Mouse (Mus musculus) cerebellum, postnatal 10 days (tissue): ENCODE results near the gene Idnk.

Experiments used
- DNase-seq, 2 experiments: peaks; one replicate each; pipeline ENCODE4 v3.0.0; 2021; ENCODE audit warnings: mixed read lengths in 2 of 2

Gene Idnk

DNA sequence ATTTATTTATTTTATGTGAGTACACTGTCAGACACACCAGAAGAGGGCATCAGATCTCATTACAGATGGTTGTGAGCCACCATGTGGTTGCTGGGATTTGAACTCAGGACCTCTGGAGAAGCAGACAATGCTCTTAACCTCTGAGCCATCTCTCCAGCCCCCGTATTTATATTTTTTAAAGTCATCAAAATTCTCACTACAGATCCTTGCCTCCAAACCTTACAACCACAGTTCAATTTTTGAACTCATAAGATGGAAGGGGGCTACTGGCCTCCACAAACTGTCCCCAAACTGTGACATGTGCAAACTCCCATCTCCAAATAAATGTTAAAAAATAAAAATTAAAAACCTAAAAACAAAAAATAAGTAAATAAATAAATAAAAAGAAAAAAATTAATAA is 9.7 kb upstream of the Idnk start:
- no peak for DNase-seq

GRCm38 (mm10) chr13:58148256-58148831 is 9.1 kb upstream of the Idnk start:
- peak; percentile 67 to 68 for DNase-seq

DNA sequence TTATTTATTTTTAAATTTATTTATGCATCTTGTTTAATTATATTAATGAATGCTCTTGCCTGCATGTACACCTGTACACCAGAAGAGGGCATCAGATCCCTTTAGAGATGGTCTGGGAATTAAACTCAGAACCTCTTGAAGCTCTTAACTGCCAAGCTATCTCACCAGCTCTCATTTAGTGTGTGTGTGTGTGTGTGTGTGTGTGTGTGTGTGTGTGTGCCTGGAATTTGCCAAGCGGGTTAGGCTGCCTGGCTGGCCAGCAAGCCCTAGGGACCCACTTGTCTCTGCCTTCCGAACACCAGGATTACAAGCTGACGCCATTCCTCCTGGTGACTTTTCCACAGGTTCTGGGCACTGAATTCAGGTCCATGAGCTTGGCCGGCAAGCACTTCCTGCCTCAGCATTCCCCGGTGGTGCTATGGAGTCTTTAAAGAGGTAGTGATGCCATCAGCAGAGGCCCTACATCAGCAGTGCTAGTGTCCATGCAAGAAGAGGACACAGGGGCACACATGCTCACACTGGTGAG is 8.4 kb upstream of the Idnk start:
- peak; percentile 35 to 54 for DNase-seq

DNA sequence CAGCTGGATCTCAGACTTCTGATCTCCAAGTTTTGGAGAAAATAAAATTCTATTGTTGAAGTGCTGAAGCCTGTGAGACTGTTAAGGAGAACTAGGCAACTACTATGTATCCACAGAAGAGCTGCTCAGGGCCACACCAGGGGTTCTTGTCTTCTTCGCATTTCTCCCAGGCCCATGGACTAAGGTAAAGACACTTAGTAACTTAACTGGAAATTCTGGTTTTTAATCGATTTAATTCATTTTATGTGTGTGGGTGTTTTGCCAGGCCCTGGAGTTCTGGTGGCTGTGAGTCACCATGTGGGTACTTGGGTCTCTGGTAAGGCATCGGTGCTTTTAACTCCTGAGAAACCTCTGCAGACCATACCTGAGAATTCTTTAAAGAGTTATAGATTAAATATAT is 7.8 kb upstream of the Idnk start:
- no peak for DNase-seq

GRCm38 (mm10) chr13:58150442-58150841 is 7.0 kb upstream of the Idnk start:
- no peak for DNase-seq

- peak in 1 of 2 experiments; percentile 39 for DNase-seq
Measured at GRCm38 (mm10) chr13:58156031-58156430, 1.4 kb upstream of the Idnk start.

DNA sequence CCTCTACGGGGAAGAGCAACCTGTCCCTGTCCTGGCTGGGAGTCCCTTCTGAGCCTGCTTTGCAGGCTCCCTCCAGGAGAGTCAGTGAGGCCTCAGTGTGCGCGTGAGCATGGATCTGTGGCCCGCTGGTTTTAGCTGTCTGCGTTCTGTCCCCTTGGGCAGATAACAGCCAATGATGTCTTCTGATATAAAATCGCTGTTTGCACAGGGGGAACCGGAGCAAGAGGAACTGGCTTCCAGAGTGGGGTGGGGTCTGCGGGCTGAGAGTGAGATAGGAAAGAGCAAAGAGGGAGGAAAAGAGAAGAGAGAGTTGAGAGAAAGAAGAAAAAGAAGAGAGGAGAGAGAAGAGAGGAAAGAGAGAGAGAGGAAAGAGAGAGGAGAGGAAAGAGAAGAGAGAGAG is 413 bp upstream of the Idnk start:
- peak; percentile 25 to 43 for DNase-seq

DNA sequence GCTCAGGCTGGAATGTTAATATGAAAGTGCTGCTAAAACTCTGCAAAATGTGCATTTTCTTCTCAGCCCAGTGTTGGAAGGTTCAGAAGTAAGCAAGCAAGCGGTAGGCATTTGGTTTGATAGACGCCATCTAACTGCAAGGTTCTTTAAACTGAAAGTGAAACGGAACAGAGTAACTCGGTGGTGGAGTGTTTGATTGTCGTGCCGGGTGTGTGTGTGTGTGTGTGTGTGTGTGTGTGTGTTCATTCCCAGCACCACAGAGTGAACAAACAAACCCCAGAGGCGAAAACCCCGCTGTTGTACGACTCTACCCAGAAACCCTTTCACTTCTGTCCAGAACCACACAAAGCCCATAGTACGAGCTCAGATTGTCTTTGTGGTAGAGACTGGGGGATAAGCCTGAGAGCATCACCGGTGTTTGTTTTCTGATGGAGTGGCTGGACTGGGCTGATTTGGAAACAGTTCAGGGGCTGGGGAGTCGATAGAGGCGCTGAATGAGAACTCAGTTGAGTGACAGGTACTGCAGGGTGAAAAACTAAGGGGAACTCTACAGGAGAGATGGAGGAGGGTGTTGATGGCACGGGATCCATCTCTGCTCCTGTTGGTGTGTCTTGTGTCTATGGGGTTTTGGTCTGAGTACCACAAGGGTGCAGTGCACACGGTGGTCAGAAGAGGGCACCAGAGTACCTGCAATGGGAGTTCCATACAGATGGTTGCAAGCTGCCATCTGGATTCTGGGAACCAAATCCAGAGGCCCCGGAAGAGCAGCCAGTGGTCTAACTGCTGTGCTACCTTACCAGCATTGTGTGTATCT is 857 bp downstream of the Idnk start:
- DNase-seq = peak; percentile 95 to 96

DNA sequence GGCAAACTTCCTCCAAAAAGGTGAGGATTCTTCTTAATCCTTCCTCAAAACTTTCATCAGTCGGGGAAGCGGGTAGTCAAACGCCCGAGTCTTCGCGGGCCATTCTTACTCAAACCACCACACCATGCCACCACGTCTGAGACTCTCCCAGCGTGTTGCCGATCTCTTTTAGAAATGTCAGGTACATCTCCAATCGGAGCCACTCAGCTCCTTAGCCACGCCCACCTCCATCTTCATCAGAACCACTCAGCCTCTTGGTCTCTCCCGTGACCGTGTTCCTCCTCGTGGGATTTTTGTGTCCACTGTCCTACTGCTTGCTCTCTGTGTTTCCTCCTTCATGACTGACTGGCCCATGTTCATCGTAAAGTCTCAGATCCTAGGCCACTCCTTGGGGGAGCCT is 3.3 kb downstream of the Idnk start:
- DNase-seq = no peak

GRCm38 (mm10) chr13:58163343-58163742 is 5.9 kb downstream of the Idnk start:
- no peak for DNase-seq

- DNase-seq = no peak
Measured at GRCm38 (mm10) chr13:58168119-58168518, 10.7 kb downstream of the Idnk start.

GRCm38 (mm10) chr13:58176105-58176504 is 18.7 kb downstream of the Idnk start:
- DNase-seq = no peak

- DNase-seq = peak; percentile 97 to 100
Measured at GRCm38 (mm10) chr13:58177511-58178208, 20.2 kb downstream of the Idnk start.

DNA sequence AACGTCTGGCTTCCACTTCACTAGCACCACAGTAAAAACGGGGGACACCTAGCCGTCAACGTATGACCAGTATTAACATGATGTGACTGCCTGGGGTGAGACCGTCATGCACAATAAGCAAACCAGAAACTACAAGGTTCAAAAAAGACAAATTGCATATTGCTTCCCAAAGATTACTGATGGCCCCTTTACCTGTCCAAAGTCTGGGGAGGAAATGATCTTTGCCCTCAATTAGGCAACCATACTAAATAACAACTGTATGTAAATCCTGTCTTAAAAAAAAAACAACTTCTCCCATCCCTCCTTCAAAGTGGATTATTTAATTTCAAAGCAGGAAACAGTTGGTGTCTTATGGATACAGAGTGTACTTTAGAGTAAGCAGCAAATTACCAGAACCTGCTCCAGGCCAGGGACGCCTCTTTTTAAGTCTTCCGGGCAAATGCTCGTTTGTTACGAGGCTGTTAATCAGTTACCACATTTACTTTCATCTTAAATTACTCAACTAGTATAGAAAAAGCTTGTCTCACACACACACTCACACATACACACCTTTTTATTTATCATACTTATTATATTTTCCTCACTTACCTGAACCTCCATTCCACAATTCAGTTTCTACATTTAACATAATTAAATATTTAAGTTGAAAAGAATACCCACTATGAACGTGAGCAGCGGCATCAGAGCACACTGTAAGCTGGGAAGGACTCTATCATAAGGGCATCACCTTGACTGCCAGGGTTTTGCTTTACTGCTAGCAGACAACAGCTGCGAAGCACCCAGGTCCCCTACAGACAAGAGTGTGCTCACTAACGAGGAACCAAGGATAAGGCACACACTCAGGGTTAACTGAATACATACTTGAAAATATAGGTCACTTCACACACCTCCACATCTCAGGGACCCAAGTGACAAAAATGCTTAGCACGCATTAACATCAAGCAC is 24.4 kb downstream of the Idnk start:
- DNase-seq = no peak

DNA sequence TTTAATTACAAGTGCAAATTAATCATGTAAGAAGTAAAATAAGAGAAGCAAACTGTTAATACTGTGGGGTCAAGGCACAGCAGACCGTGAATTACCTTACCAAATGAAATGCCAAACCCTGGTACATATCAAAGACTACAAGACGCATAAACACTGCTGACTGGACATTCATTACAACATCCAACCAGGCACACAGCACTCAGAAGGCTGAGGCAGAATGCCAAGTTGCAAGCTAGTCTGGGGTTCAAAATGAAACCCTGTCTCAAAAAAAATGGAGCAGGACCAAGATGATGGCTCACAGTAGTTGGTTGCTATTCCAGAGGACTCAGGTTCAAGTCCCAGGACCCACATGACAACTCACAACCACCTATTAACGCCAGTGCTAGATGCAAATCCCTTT is 26.7 kb downstream of the Idnk start:
- no peak for DNase-seq

GRCm38 (mm10) chr13:58186281-58186680 is 28.8 kb downstream of the Idnk start:
- DNase-seq = no peak

- DNase-seq = no peak
Measured at GRCm38 (mm10) chr13:58187751-58188150, 30.3 kb downstream of the Idnk start.

- DNase-seq = peak; percentile 94 to 98
Measured at GRCm38 (mm10) chr13:58188412-58188811, 31.0 kb downstream of the Idnk start.

GRCm38 (mm10) chr13:58189473-58189872 is 32.0 kb downstream of the Idnk start:
- no peak for DNase-seq

DNA sequence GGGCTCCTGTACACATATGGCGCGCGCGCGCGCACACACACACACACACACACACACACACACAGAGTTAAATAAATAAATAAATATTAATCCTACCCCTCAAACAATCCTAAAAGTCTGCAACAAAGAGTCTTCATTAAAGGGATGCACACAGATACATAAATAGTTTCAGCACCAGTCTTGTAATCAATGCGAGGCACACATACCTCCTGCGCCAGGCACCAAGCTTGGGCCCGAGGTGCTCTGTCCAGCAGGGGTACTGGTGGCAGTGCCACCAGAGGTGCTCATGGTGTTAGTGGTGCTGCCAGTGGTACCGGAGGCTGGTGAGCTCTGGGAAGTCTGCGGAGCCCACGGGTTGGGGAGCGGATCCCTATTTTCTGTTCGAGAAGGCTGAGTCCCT is 34.1 kb downstream of the Idnk start:
- no peak for DNase-seq

GRCm38 (mm10) chr13:58192146-58192545 is 34.7 kb downstream of the Idnk start:
- DNase-seq = no peak

DNA sequence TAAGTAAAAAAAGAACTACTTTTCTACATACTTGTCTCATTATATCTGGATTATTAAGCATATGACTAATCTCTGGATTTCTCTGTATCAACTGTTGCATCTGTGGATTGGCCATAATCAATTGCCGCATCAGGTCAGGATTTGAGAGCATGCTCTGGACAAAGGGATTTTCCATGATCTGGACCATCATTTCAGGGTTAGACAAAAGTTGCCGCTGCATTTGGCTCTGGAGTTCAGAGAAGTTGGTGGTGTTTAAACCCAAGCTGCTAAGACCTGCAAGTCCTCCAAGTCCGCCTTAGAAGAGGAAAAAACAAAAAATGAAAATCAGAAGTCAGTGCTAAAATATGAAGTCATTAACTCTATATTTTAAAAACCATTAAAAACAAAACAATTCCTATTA is 35.8 kb downstream of the Idnk start:
- no peak for DNase-seq

GRCm38 (mm10) chr13:58194908-58195307 is 37.5 kb downstream of the Idnk start:
- DNase-seq = no peak
